Mouse (Mus musculus): Measurements from ENCODE around the gene Bcl2l10. TPM values are rescaled to one million over a fixed set of nuclear protein-coding genes. Genes with fewer than 3 reads are reported as not detected.

Bcl2l10 gene
- total RNA-seq, 2 experiments from 2014 or later = 0.25 TPM; not detected in 1

DNA sequence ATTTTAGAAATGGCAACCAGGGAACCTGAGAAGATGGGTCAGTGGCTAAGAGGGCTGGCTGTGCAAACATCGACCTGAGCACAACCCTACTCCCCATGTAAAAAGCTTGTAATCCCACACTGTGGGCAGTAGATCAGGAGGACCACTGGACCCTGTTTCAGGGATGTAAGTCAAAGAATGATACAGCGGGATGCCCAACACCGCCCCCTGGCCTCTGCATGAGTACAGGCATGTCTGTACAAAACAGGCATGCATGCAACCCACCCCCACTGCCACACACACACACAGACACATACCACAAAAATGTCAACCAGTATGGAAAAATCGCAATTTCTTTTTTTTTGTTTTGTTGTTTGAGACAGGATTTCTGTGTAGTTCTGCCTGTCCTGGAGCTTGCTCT is 51.5 kb downstream of the Bcl2l10 start:
- DNase-seq (ENCODE audit: low spot score in 2 of 2) = no peak

DNA sequence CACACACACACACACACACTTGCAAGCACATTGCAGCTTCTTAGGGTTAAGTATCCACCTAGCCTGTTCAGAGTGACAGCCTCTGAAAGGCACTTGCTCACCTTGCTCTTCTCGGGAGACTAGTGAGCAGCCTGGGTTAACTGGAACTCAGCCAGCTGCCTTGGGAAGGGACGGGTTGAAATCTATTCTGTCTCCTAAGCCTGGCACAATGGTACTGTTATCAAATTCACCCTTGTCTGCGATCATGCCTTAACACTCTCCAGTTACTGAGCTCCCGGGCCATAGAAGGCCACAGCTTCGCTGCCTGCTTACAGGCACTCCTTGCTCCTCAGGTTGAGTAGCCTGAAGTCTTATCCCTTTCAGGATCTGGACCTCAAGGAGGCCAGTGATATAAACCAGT is 53.1 kb downstream of the Bcl2l10 start:
- no peak for DNase-seq (ENCODE audit: low spot score in 2 of 2)

Other genes starting within 250 kb of the Bcl2l10 start
- 1 to 10 TPM; 1.8 to 5.0 TPM for gene Myo5c, start 115.7 kb upstream of the Bcl2l10 start, total RNA-seq (2021)
- gene Gnb5, start 41.5 kb upstream of the Bcl2l10 start, total RNA-seq (2021) = 10 to 100 TPM; 33.8 to 37.2 TPM
- gene Mapk6, start 62.2 kb downstream of the Bcl2l10 start, total RNA-seq (2021) = 10 to 100 TPM; 45.4 to 46.7 TPM
- gene Leo1, start 93.8 kb downstream of the Bcl2l10 start, total RNA-seq (2021) = 10 to 100 TPM; 36.0 to 37.0 TPM
- 10 to 100 TPM; 75.2 to 89.6 TPM for gene Tmod3, start 211.9 kb downstream of the Bcl2l10 start, total RNA-seq (2021)